Mouse (Mus musculus) heart, postnatal 36 days (tissue): ENCODE data around the gene Plxna1. TPM values are rescaled to one million over a fixed set of nuclear protein-coding genes. Genes with fewer than 3 reads are reported as not detected.

Experiments
- DNase-seq, 2 experiments: peaks; one replicate each; pipeline ENCODE4 v3.0.0; 2021 to 2022
- intact Hi-C: fragments of 180-260 bp; cut with DNase I; formaldehyde crosslinking; loops from one replicate; pipeline ENCODE4 v1.15.1; 2025
- total RNA-seq, 2 experiments: library from RNA; stranded (reverse); gene quantifications; 2 replicates each; pipeline ENCODE4 v1.2.3; 2021

Plxna1 gene
- total RNA-seq, 2 experiments from 2014 or later: 18.9 to 21.9 TPM

GRCm38 (mm10) chr6:89286700-89287428 lies 75.6 kb downstream of the Plxna1 start:
- intact Hi-C loops: no loop called here
- no peak for DNase-seq

- intact Hi-C loops: no loop called here
- DNase-seq: no peak
Observed at GRCm38 (mm10) chr6:89286286-89286655, 76.1 kb downstream of the Plxna1 start.

- intact Hi-C loops: no loop called here
- DNase-seq: no peak
Observed at GRCm38 (mm10) chr6:89285561-89286285, 76.7 kb downstream of the Plxna1 start.

GRCm38 (mm10) chr6:89285116-89285515 lies 77.3 kb downstream of the Plxna1 start:
- intact Hi-C loops: no loop called here
- DNase-seq: no peak

- intact Hi-C loops: no loop called here
- DNase-seq: no peak
Observed at GRCm38 (mm10) chr6:89283095-89283494, 79.3 kb downstream of the Plxna1 start.

GRCm38 (mm10) chr6:89282626-89283025 lies 79.8 kb downstream of the Plxna1 start:
- no peak for DNase-seq
- intact Hi-C loops: no loop called here

GRCm38 (mm10) chr6:89281492-89282332 lies 80.7 kb downstream of the Plxna1 start:
- intact Hi-C loops: no loop called here
- DNase-seq: no peak

- DNase-seq: peak; percentile 38 to 39
- intact Hi-C loops: no loop called here
Observed at GRCm38 (mm10) chr6:89280555-89280954, 81.9 kb downstream of the Plxna1 start.

GRCm38 (mm10) chr6:89271731-89272475 lies 90.5 kb downstream of the Plxna1 start:
- DNase-seq: no peak
- intact Hi-C loops: no loop called here

GRCm38 (mm10) chr6:89267181-89267580 lies 95.2 kb downstream of the Plxna1 start:
- intact Hi-C loops: no loop called here
- no peak for DNase-seq

Other genes with a start within 250 kb of the Plxna1 start
- gene Chchd6, start 233.0 kb upstream of the Plxna1 start, total RNA-seq: 10 to 100 TPM in 1 of 2 experiments, 1 to 10 TPM in 1; 9.6 to 11.2 TPM